17 mouse cellular contexts compared by ENCODE assay signal in genomic region chr9:59231186-59231585, GRCm38 (mm10).
"Had no signal": no experiment of that assay in that cellular context is flagged by ENCODE, and none has a peak within 500 bp of the region (broad histone marks: within the 10 kb centered on the region; RNA-seq: fewer than 3 reads in every experiment).

No protein-coding gene starts in this region.

- H3K27ac ChIP-seq: kidney, embryonic 15.5 days; left cerebral cortex, adult 2 months; liver, embryonic 15.5 days; stomach, postnatal 0 days had no signal

- H3K9me3 ChIP-seq: kidney, embryonic 15.5 days; liver, embryonic 15.5 days had no signal

- H3K4me3 ChIP-seq: kidney, embryonic 15.5 days; left cerebral cortex, adult 2 months; liver, embryonic 15.5 days had no signal

- H3K36me3 ChIP-seq: kidney, embryonic 15.5 days; liver, embryonic 15.5 days had no signal

- H3K27me3 ChIP-seq: kidney, embryonic 15.5 days; liver, embryonic 15.5 days had no signal

- DNase-seq: kidney, adult 8-10 months; kidney, postnatal 10 days; kidney, postnatal 36 days; layer of hippocampus, postnatal 36 days; lung, adult 18-20 months; lung, postnatal 4 days; midbrain, embryonic 14.5 days; right cerebral cortex, postnatal 4 days; thymus, adult 2 months; thymus, postnatal 14 days; thymus, postnatal 4 days had no signal

- H3K4me2 ChIP-seq: kidney, embryonic 15.5 days; liver, embryonic 11.5 days; liver, embryonic 15.5 days; midbrain, embryonic 11.5 days had no signal

- H3K9ac ChIP-seq: kidney, embryonic 15.5 days; liver, embryonic 15.5 days had no signal

- H3K4me1 ChIP-seq: kidney, embryonic 15.5 days; liver, embryonic 15.5 days had no signal
